Mouse (Mus musculus) spleen, postnatal 4 days (tissue): ENCODE data around the gene Rcsd1.
A peak's percentile ranks its signal among the peaks of the same experiment; 100 is the strongest.

ENCODE experiments used
- DNase-seq, 2 experiments: peaks; one replicate each; pipeline ENCODE4 v3.0.0; 2022; ENCODE audit warnings: low spot score in 2 of 2

The Rcsd1 gene

GRCm38 (mm10) chr1:165709629-165710256 lies at the start of gene Rcsd1:
Gene Rcsd1 (minus strand): TSS chr1:165709757.
- DNase-seq = peak in 1 of 2 experiments; percentile 48

GRCm38 (mm10) chr1:165755194-165755593 lies 45.6 kb upstream of the Rcsd1 start:
- DNase-seq = no peak

GRCm38 (mm10) chr1:165754205-165754604 lies 44.6 kb upstream of the Rcsd1 start:
- no peak for DNase-seq

- no peak for DNase-seq
These were observed 42.3 kb upstream of the Rcsd1 start for GRCm38 (mm10) chr1:165751838-165752237.

- DNase-seq = no peak
These were observed 41.6 kb upstream of the Rcsd1 start for GRCm38 (mm10) chr1:165751142-165751541.

- no peak for DNase-seq
These were observed 38.5 kb upstream of the Rcsd1 start for GRCm38 (mm10) chr1:165748053-165748452.

- no peak for DNase-seq
These were observed 32.4 kb upstream of the Rcsd1 start for GRCm38 (mm10) chr1:165741989-165742388.

- DNase-seq = no peak
These were observed 29.4 kb upstream of the Rcsd1 start for GRCm38 (mm10) chr1:165738985-165739384.

GRCm38 (mm10) chr1:165737867-165738266 lies 28.3 kb upstream of the Rcsd1 start:
- DNase-seq = no peak

- no peak for DNase-seq
These were observed 27.9 kb upstream of the Rcsd1 start for GRCm38 (mm10) chr1:165737451-165737850.

- DNase-seq = peak; percentile 84 to 93
These were observed 26.6 kb upstream of the Rcsd1 start for GRCm38 (mm10) chr1:165735826-165736818.

- no peak for DNase-seq
These were observed 25.3 kb upstream of the Rcsd1 start for GRCm38 (mm10) chr1:165734840-165735239.

GRCm38 (mm10) chr1:165731553-165731952 lies 22.0 kb upstream of the Rcsd1 start:
- no peak for DNase-seq

GRCm38 (mm10) chr1:165730129-165730528 lies 20.6 kb upstream of the Rcsd1 start:
- no peak for DNase-seq

- DNase-seq = no peak
These were observed 18.6 kb upstream of the Rcsd1 start for GRCm38 (mm10) chr1:165728057-165728639.

- no peak for DNase-seq
These were observed 17.4 kb upstream of the Rcsd1 start for GRCm38 (mm10) chr1:165726986-165727385.

GRCm38 (mm10) chr1:165725039-165725644 lies 15.6 kb upstream of the Rcsd1 start:
- no peak for DNase-seq

- DNase-seq = peak in 1 of 2 experiments; percentile 46
These were observed 14.9 kb upstream of the Rcsd1 start for GRCm38 (mm10) chr1:165724219-165725033.

- DNase-seq = peak in 1 of 2 experiments; percentile 43
These were observed 13.1 kb upstream of the Rcsd1 start for GRCm38 (mm10) chr1:165722531-165723123.

- DNase-seq = no peak
These were observed 9.1 kb upstream of the Rcsd1 start for GRCm38 (mm10) chr1:165718543-165719105.
